In the genomic region with DNA sequence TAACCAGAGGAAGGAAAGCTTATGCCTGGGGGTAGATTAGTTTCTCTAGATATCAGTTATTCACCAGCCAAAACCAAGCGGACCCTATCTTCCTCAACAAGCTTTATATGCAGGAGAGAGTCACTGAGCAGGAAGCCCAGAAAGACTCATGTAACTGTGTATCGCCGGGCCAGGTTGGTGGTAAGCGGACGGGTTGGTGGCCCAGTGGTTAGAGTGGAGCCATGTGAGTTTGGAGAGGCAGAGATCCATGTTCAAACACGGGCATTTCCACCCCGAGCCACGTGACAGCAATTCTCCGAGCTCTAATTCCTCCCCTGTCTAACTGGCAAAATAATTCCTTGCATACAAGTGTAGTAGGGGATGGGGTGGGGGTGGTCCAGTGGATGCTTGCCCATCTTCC, we compare ENCODE assay signal across 21 mouse cellular contexts. TPM values are rescaled to one million over a fixed set of nuclear protein-coding genes. Genes with fewer than 3 reads are reported as not detected.
DNase-seq lines count a peak whose midpoint lies in the region; ATAC-seq and TF ChIP-seq lines count a peak whose summit lies in the region.
"Had no signal": no experiment of that assay in that cellular context is flagged by ENCODE, and none has a peak within 500 bp of the region (broad histone marks: within the 10 kb centered on the region; RNA-seq: fewer than 3 reads in every experiment).

No protein-coding gene starts in this region.

- H3K9me3 ChIP-seq in forebrain, embryonic 11.5 days (ENCODE audit: control insufficient read depth, low read length), result no peaks in the 10 kb centered on the region
- no peaks in the 10 kb centered on the region for H3K9me3 ChIP-seq in forebrain, embryonic 13.5 days (replicated peaks)
- H3K9me3 ChIP-seq in lung, embryonic 16.5 days (ENCODE audit: control insufficient read depth, low read length), result no peaks in the 10 kb centered on the region
- no peaks in the 10 kb centered on the region for H3K9me3 ChIP-seq in embryonic facial prominence, embryonic 13.5 days
- H3K9me3 ChIP-seq: heart, embryonic 15.5 days; limb, embryonic 10.5 days; neural tube, embryonic 12.5 days had no signal

- WGBS in forebrain, embryonic 11.5 days, result 84% methylated on average over 9 of the region's 9 CpGs
- 83% methylated on average over 9 of the region's 9 CpGs for WGBS in forebrain, embryonic 13.5 days
- 65% methylated on average over 9 of the region's 9 CpGs for WGBS in kidney, adult 2 months
- WGBS in lung, embryonic 16.5 days, result 54% methylated on average over 9 of the region's 9 CpGs
- 65% methylated on average over 9 of the region's 9 CpGs for WGBS in embryonic facial prominence, embryonic 13.5 days

- TF ChIP-seq CTCF in kidney, adult 2 months (conservative IDR thresholded peaks at IDR 0.05; ENCODE audit: insufficient read depth, insufficient read length, low read depth, low read length), result no peak

- H3K4me2 ChIP-seq in forebrain, embryonic 11.5 days (ENCODE audit: low read depth, low read length, severe bottlenecking), result no peak overlapping the region
- H3K4me2 ChIP-seq in forebrain, embryonic 13.5 days, result no peak overlapping the region
- H3K4me2 ChIP-seq in lung, embryonic 16.5 days (ENCODE audit: low read depth, low read length), result peak overlapping the region; percentile 39
- H3K4me2 ChIP-seq in embryonic facial prominence, embryonic 13.5 days, result no peak overlapping the region
- H3K4me2 ChIP-seq: heart, embryonic 15.5 days; neural tube, embryonic 12.5 days had no signal

- H3K4me3 ChIP-seq in forebrain, embryonic 11.5 days (ENCODE audit: low read depth, low read length), result no peak overlapping the region
- H3K4me3 ChIP-seq in forebrain, embryonic 13.5 days, result no peak overlapping the region
- H3K4me3 ChIP-seq in kidney, adult 2 months (ENCODE audit: insufficient read depth, low read depth, low read length), result no peak overlapping the region
- no peak overlapping the region for H3K4me3 ChIP-seq in lung, embryonic 16.5 days (ENCODE audit: low read length)
- H3K4me3 ChIP-seq in embryonic facial prominence, embryonic 13.5 days, result no peak overlapping the region
- H3K4me3 ChIP-seq: heart, embryonic 15.5 days; limb, embryonic 10.5 days; neural tube, embryonic 12.5 days had no signal

- no peaks in the 10 kb centered on the region for H3K27me3 ChIP-seq in forebrain, embryonic 11.5 days (ENCODE audit: control insufficient read depth, insufficient read depth, low read length)
- H3K27me3 ChIP-seq in forebrain, embryonic 13.5 days, result no peaks in the 10 kb centered on the region
- no peaks in the 10 kb centered on the region for H3K27me3 ChIP-seq in kidney, adult 2 months (replicated peaks; ENCODE audit: control insufficient read depth, insufficient read depth, low read length)
- H3K27me3 ChIP-seq in lung, embryonic 16.5 days (ENCODE audit: control insufficient read depth, insufficient read depth, low read depth, low read length), result no peaks in the 10 kb centered on the region
- H3K27me3 ChIP-seq in embryonic facial prominence, embryonic 13.5 days, result no peaks in the 10 kb centered on the region
- H3K27me3 ChIP-seq: heart, embryonic 15.5 days; neural tube, embryonic 12.5 days had no signal

- H3K9ac ChIP-seq in forebrain, embryonic 11.5 days (ENCODE audit: low read length), result no peak overlapping the region
- H3K9ac ChIP-seq in forebrain, embryonic 13.5 days, result no peak overlapping the region
- no peak overlapping the region for H3K9ac ChIP-seq in lung, embryonic 16.5 days (ENCODE audit: low read length)
- H3K9ac ChIP-seq in embryonic facial prominence, embryonic 13.5 days, result no peak overlapping the region
- H3K9ac ChIP-seq: heart, embryonic 15.5 days; liver, postnatal 0 days; neural tube, embryonic 12.5 days had no signal

- H3K36me3 ChIP-seq in forebrain, embryonic 11.5 days (ENCODE audit: control insufficient read depth, insufficient read depth, low read length), result no peaks in the 10 kb centered on the region
- no peaks in the 10 kb centered on the region for H3K36me3 ChIP-seq in forebrain, embryonic 13.5 days (ENCODE audit: poor library complexity, severe bottlenecking)
- H3K36me3 ChIP-seq in kidney, adult 2 months (ENCODE audit: control insufficient read depth, insufficient read depth, low read length), result no peaks in the 10 kb centered on the region
- no peaks in the 10 kb centered on the region for H3K36me3 ChIP-seq in lung, embryonic 16.5 days (ENCODE audit: control insufficient read depth, insufficient read depth, low read length)
- H3K36me3 ChIP-seq in embryonic facial prominence, embryonic 13.5 days, result no peaks in the 10 kb centered on the region
- H3K36me3 ChIP-seq: G1E; heart, embryonic 15.5 days; limb, embryonic 10.5 days; neural tube, embryonic 12.5 days had no signal

- no peak overlapping the region; the same call in 1 of the 2 replicates for H3K27ac ChIP-seq in forebrain, embryonic 11.5 days (ENCODE audit: low read depth, low read length)
- H3K27ac ChIP-seq in forebrain, embryonic 13.5 days, result no peak overlapping the region
- H3K27ac ChIP-seq in kidney, adult 2 months (ENCODE audit: insufficient read depth, low read depth, low read length), result peak overlapping the region; percentile 77
- H3K27ac ChIP-seq in lung, embryonic 16.5 days (ENCODE audit: low read length), result peak overlapping the region; percentile 86
- H3K27ac ChIP-seq in embryonic facial prominence, embryonic 13.5 days, result 0 out of 2 replicates have a peak overlapping the region, but pooled peaks have one; percentile 11
- H3K27ac ChIP-seq: heart, embryonic 15.5 days; limb, embryonic 10.5 days; neural tube, embryonic 12.5 days had no signal

- ATAC-seq in forebrain, embryonic 11.5 days (replicated peaks; ENCODE audit: low FRiP score), result 0 out of 2 replicates have a peak, but pooled peaks have one; percentile 11
- ATAC-seq in forebrain, embryonic 13.5 days, result no peak
- peak; percentile 32 for ATAC-seq in lung, embryonic 16.5 days (ENCODE audit: low read depth)
- ATAC-seq in embryonic facial prominence, embryonic 13.5 days (ENCODE audit: insufficient number of reproducible peaks, insufficient read depth, low FRiP score, low TSS enrichment, low read depth), result no peak
- ATAC-seq: activated CD4-positive, CD25-positive, alpha-beta regulatory T cell, adult 4 months; CD4-positive, CD25-positive, alpha-beta regulatory T cell, adult 4 months; inflammation-experienced regulatory T-cells, adult 6 months; liver, postnatal 0 days had no signal

- peaks cover 14% of the 10 kb centered on the region for H3K4me1 ChIP-seq in forebrain, embryonic 11.5 days (replicated peaks; ENCODE audit: control insufficient read depth, insufficient read depth, low read length)
- H3K4me1 ChIP-seq in forebrain, embryonic 13.5 days, result peaks cover 22% of the 10 kb centered on the region
- H3K4me1 ChIP-seq in kidney, adult 2 months (ENCODE audit: control insufficient read depth, insufficient read depth, low read length), result peaks cover 44% of the 10 kb centered on the region
- H3K4me1 ChIP-seq in lung, embryonic 16.5 days (replicated peaks; ENCODE audit: control insufficient read depth, insufficient read depth, low read length), result peaks cover 36% of the 10 kb centered on the region
- H3K4me1 ChIP-seq in embryonic facial prominence, embryonic 13.5 days, result peaks cover 16% of the 10 kb centered on the region

- TF ChIP-seq POLR2A in kidney, adult 2 months (IDR thresholded peaks at IDR 0.05; ENCODE audit: low read depth, low read length), result no peak

- no peak for DNase-seq in forebrain, embryonic 11.5 days (ENCODE audit: low spot score)
- DNase-seq in kidney, adult 2 months, result no peak
- DNase-seq in kidney, postnatal 4 days, result no peak
- no peak for DNase-seq in lung, postnatal 10 days
- DNase-seq: adrenal gland, postnatal 10 days; cerebellum, adult 9-11 months; gastrocnemius, postnatal 10 days; heart, adult 18-20 months; layer of hippocampus, adult 9-11 months; liver, postnatal 0 days; thymus, postnatal 25 days had no signal

RNA-seq across cellular contexts. Expression of a gene that starts 32.4 kb away (rescaled TPM):
- 10.6 and 15.9 TPM in 2 replicates for polyA plus RNA-seq in forebrain, embryonic 11.5 days (2014; fragmentation: Nextera tagmentation; extraction: Ambion mirVana)
- polyA plus RNA-seq in forebrain, embryonic 13.5 days (2015; fragmentation: Nextera tagmentation; extraction: Ambion mirVana), result 8.6 and 8.8 TPM in 2 replicates
- 91.9 and 110 TPM in 2 replicates for polyA plus RNA-seq in kidney, adult 2 months (2012; rRNA removed)
- polyA plus RNA-seq in lung, embryonic 16.5 days (2015; fragmentation: Nextera tagmentation; extraction: Ambion mirVana), result 7.8 and 9.9 TPM in 2 replicates
- 3.5 and 4.8 TPM in 2 replicates for polyA plus RNA-seq in embryonic facial prominence, embryonic 13.5 days (2015; fragmentation: Nextera tagmentation; extraction: Ambion mirVana)
- polyA plus RNA-seq: activated CD4-positive, CD25-positive, alpha-beta regulatory T cell, adult 4 months had no signal

Comparison
In these comparisons a context has a peak if more than half of its experiments do, and no peak if none do; other contexts are left out.
1. ATAC-seq: peak in forebrain, embryonic 11.5 days (single experiment) and lung, embryonic 16.5 days (single experiment); none in forebrain, embryonic 13.5 days (single experiment) and embryonic facial prominence, embryonic 13.5 days (single experiment).
2. H3K27ac ChIP-seq: peak in kidney, adult 2 months (single experiment), lung, embryonic 16.5 days (single experiment) and embryonic facial prominence, embryonic 13.5 days (single experiment); none in forebrain, embryonic 11.5 days (single experiment) and forebrain, embryonic 13.5 days (single experiment).